Mouse (Mus musculus): ENCODE results near the gene Sh3bgr. TPM values are rescaled to one million over a fixed set of nuclear protein-coding genes. Genes with fewer than 3 reads are reported as not detected.

The Sh3bgr gene
- total and polyA plus RNA-seq, 3 experiments = 1.1 to 2.0 TPM; not detected in 1

DNA sequence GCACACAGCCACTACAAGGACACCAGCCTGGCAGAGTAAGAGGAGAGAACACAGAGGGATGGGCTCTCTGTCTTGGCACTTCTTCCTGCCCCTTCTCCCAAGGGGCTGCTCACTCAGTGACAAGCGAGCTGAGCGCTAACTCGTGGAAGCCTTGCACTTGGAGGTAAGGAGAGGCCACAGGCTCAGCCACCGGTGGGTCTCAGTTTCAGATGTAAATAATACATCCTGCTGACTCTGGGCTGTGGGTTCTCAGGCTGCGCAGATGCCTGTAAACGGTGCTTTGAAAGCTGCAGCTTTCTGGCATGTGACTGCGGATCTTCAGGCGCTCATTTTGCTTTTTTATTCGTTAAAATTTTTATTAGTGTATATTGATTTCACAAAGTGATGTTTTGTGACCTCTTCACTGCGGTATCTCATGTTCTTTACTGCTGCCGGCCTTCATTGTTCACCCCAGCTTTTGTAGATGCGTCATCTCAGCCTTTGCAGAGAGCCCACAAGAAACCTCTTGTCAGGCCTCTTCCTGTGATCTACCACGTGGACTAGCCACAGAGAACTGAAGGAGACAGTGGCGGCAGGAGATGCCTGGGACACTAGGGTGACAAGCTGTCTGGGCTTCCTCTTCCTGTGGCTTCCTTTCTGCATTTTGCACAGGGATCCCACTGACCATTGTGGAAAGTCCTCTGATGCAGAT, 72.8 kb downstream of the Sh3bgr start:
- DNase-seq (ENCODE audit: low read depth, low spot score) = no peak
- TF ChIP-seq MYC (IDR thresholded peaks at IDR 0.05; ENCODE audit: low read depth, low read length) = no peak
- TF ChIP-seq MXI1 (IDR thresholded peaks at IDR 0.05; ENCODE audit: low read depth, low read length) = no peak
- TF ChIP-seq CHD1 (IDR thresholded peaks at IDR 0.05; ENCODE audit: low read depth, low read length) = no peak
- no peak for TF ChIP-seq POLR2AphosphoS5 (IDR thresholded peaks at IDR 0.05; ENCODE audit: borderline replicate concordance, low read depth, low read length)
- no peak for TF ChIP-seq RCOR1 (IDR thresholded peaks at IDR 0.05; ENCODE audit: low read depth, low read length)
- TF ChIP-seq MAZ (IDR thresholded peaks at IDR 0.05; ENCODE audit: low read depth, low read length) = no peak
- no peak for TF ChIP-seq ZNF384 (IDR thresholded peaks at IDR 0.05; ENCODE audit: low read depth, low read length)

DNA sequence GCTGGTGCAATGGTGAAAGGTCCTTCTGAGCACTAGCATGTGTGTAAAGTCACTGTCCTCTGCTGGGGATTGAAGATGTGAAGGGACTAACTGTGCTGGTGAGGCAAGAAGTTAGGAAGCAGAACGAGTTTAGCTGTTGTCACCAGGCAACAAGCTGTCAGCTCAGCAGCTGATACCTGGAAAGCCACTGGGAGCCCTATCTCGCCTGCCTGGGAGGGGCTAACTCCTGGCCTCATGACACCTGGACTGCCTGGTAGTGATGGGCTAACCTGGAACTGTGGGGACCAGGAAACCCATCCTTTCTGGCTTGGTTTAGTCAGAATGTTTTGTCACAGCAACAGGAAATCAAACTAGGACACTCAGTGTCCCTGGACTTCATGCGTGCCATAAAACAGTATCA, 76.3 kb downstream of the Sh3bgr start:
- no peak overlapping the region for H3K9ac ChIP-seq (ENCODE audit: control insufficient read depth, low read depth, low read length, poor library complexity, severe bottlenecking)
- H3K4me3 ChIP-seq (ENCODE audit: control insufficient read depth in 1 of 2, insufficient read depth in 1 of 2, low read depth in 2 of 2, low read length in 2 of 2) = no peak overlapping the region
- H3K27ac ChIP-seq (ENCODE audit: control insufficient read depth, low read depth, low read length) = no peak overlapping the region
- no peak for TF ChIP-seq RAD21 (IDR thresholded peaks at IDR 0.05; ENCODE audit: low read depth, low read length)
- TF ChIP-seq KAT2A (conservative IDR thresholded peaks at IDR 0.05; ENCODE audit: low read depth, low read length) = no peak
- no peak for TF ChIP-seq TBP (IDR thresholded peaks at IDR 0.05; ENCODE audit: low read depth, low read length)
- TF ChIP-seq BHLHE40 (IDR thresholded peaks at IDR 0.05; ENCODE audit: borderline replicate concordance, low read depth, low read length) = no peak
- no peak for TF ChIP-seq JUND (IDR thresholded peaks at IDR 0.05; ENCODE audit: low read depth, low read length)
- TF ChIP-seq HCFC1 (IDR thresholded peaks at IDR 0.05; ENCODE audit: low read depth, low read length) = no peak
- no peak for TF ChIP-seq GABPA (IDR thresholded peaks at IDR 0.05; ENCODE audit: low read depth, low read length)
- TF ChIP-seq ELF1 (IDR thresholded peaks at IDR 0.05; ENCODE audit: low read depth, low read length) = no peak
- no peak for TF ChIP-seq USF2 (IDR thresholded peaks at IDR 0.05; ENCODE audit: borderline replicate concordance in 1 of 2, insufficient read depth in 1 of 2, low read depth in 1 of 2, low read length in 2 of 2)
- TF ChIP-seq E2F4 (IDR thresholded peaks at IDR 0.05; ENCODE audit: borderline replicate concordance, low read depth, low read length) = no peak
- no peak for TF ChIP-seq EP300 (IDR thresholded peaks at IDR 0.05; ENCODE audit: low read depth in 1 of 2, low read length in 2 of 2)
- no peak for TF ChIP-seq POLR2A (IDR thresholded peaks at IDR 0.05; ENCODE audit: control insufficient read depth in 1 of 2, insufficient read depth in 1 of 2, low read depth in 1 of 2, low read length in 2 of 2, poor library complexity in 1 of 2)
- no peak for TF ChIP-seq MAX (IDR thresholded peaks at IDR 0.05; ENCODE audit: low read length)
- no peak for TF ChIP-seq MXI1 (IDR thresholded peaks at IDR 0.05; ENCODE audit: low read depth, low read length)
- DNase-seq (ENCODE audit: low read depth, low spot score) = no peak
- no peaks in the 10 kb centered on the region for H3K79me2 ChIP-seq (ENCODE audit: control insufficient read depth, insufficient read depth, low read length, poor library complexity)
- H3K9me3 ChIP-seq (replicated peaks; ENCODE audit: insufficient read depth, low read length) = no peaks in the 10 kb centered on the region
- H3K27me3 ChIP-seq (ENCODE audit: control insufficient read depth in 1 of 2, insufficient read depth in 2 of 2, low read length in 2 of 2) = no peaks in the 10 kb centered on the region
- H3K4me1 ChIP-seq (ENCODE audit: control insufficient read depth in 1 of 2, insufficient read depth in 2 of 2, low read length in 2 of 2) = no peaks in the 10 kb centered on the region
- H3K36me3 ChIP-seq (ENCODE audit: control insufficient read depth in 1 of 2, insufficient read depth in 2 of 2, low read length in 2 of 2) = no peaks in the 10 kb centered on the region

More for the DNA sequence above, 72.8 kb downstream of the Sh3bgr start:
- Histone ChIP-seq H3K4me1 (ENCODE audit: control insufficient read depth in 1 of 2, insufficient read depth in 2 of 2, low read length in 2 of 2) (no peaks in the 10 kb centered on the region), H3K9ac (ENCODE audit: control insufficient read depth, low read depth, low read length, poor library complexity, severe bottlenecking) (no peak overlapping the region), H3K27me3 (ENCODE audit: control insufficient read depth in 1 of 2, insufficient read depth in 2 of 2, low read length in 2 of 2) (no peaks in the 10 kb centered on the region), H3K9me3 (replicated peaks; ENCODE audit: insufficient read depth, low read length) (no peaks in the 10 kb centered on the region), H3K79me2 (ENCODE audit: control insufficient read depth, insufficient read depth, low read length, poor library complexity) (no peaks in the 10 kb centered on the region), H3K27ac (ENCODE audit: control insufficient read depth, low read depth, low read length) (no peak overlapping the region), H3K4me3 (ENCODE audit: control insufficient read depth in 1 of 2, insufficient read depth in 1 of 2, low read depth in 2 of 2, low read length in 2 of 2) (no peak overlapping the region), H3K36me3 (ENCODE audit: control insufficient read depth in 1 of 2, insufficient read depth in 2 of 2, low read length in 2 of 2) (no peaks in the 10 kb centered on the region)

Other genes with a start within 250 kb of the Sh3bgr start
- gene Psmg1, start 209.5 kb upstream of the Sh3bgr start, total RNA-seq (2012; rRNA removed) = 112 and 115 TPM in 2 replicates
- 100 to 1,000 TPM in 1 of 2 experiments, not detected in 1; 169 TPM for gene Psmg1, start 209.5 kb upstream of the Sh3bgr start, polyA plus RNA-seq (2012; ENCODE audit: insufficient read depth in 1 of 2, insufficient read length in 2 of 2, low read depth in 1 of 2, low replicate concordance in 2 of 2, missing spikeins in 1 of 2)
- 33.7 and 41.0 TPM in 2 replicates for gene Brwd1, start 117.9 kb upstream of the Sh3bgr start, total RNA-seq (2012; rRNA removed)
- gene Brwd1, start 117.9 kb upstream of the Sh3bgr start, polyA plus RNA-seq (2012; ENCODE audit: insufficient read depth in 1 of 2, insufficient read length in 2 of 2, low read depth in 1 of 2, low replicate concordance in 2 of 2, missing spikeins in 1 of 2) = 10 to 100 TPM; 27.1 to 77.1 TPM
- 185 and 186 TPM in 2 replicates for gene Hmgn1, start 72.7 kb upstream of the Sh3bgr start, total RNA-seq (2012; rRNA removed)
- 100 to 1,000 TPM; 246 to 778 TPM for gene Hmgn1, start 72.7 kb upstream of the Sh3bgr start, polyA plus RNA-seq (2012; ENCODE audit: insufficient read depth in 1 of 2, insufficient read length in 2 of 2, low read depth in 1 of 2, low replicate concordance in 2 of 2, missing spikeins in 1 of 2)
- 36.7 and 50.2 TPM in 2 replicates for gene Wrb, start 55.0 kb upstream of the Sh3bgr start, total RNA-seq (2012; rRNA removed)
- 10 to 100 TPM in 1 of 2 experiments, not detected in 1; 41.6 TPM for gene Wrb, start 55.0 kb upstream of the Sh3bgr start, polyA plus RNA-seq (2012; ENCODE audit: insufficient read depth in 1 of 2, insufficient read length in 2 of 2, low read depth in 1 of 2, low replicate concordance in 2 of 2, missing spikeins in 1 of 2)
- gene Lca5l, start 8.2 kb upstream of the Sh3bgr start, total RNA-seq (2012; rRNA removed) = 0.07 and 0.12 TPM in 2 replicates
- gene Lca5l, start 8.2 kb upstream of the Sh3bgr start, polyA plus RNA-seq (2012; ENCODE audit: insufficient read depth in 1 of 2, insufficient read length in 2 of 2, low read depth in 1 of 2, low replicate concordance in 2 of 2, missing spikeins in 1 of 2) = under 1 TPM in 1 of 2 experiments, not detected in 1; 0.24 TPM
- not detected in 2 replicates for gene B3galt5, start 35.4 kb downstream of the Sh3bgr start, total RNA-seq (2012; rRNA removed)
- not detected for gene B3galt5, start 35.4 kb downstream of the Sh3bgr start, polyA plus RNA-seq (2012; ENCODE audit: insufficient read depth in 1 of 2, insufficient read length in 2 of 2, low read depth in 1 of 2, low replicate concordance in 2 of 2, missing spikeins in 1 of 2)
- gene Itgb2l, start 243.2 kb downstream of the Sh3bgr start, total RNA-seq (2012; rRNA removed) = not detected in 2 replicates
- gene Itgb2l, start 243.2 kb downstream of the Sh3bgr start, polyA plus RNA-seq (2012; ENCODE audit: insufficient read depth in 1 of 2, insufficient read length in 2 of 2, low read depth in 1 of 2, low replicate concordance in 2 of 2, missing spikeins in 1 of 2) = not detected

Measured in MEL (cell line).